Mouse (Mus musculus) ES-E14 (cell line): ENCODE measurements at regions not wholly inside any gene's neighbourhood (a gene's known extent, or its start where the extent isn't known, plus 50 kb on each side); places are given as distances from the start of the nearest gene placed in this dataset.

Experiments used
- CHD2 ChIP-seq: IDR thresholded peaks from 2 replicates; pipeline ENCODE4 v1.6.1; 2014; ENCODE audit warnings: mild to moderate bottlenecking, low read depth, low read length, inconsistent platforms
- HCFC1 ChIP-seq: IDR thresholded peaks from 2 replicates; pipeline ENCODE4 v1.6.1; 2012; ENCODE audit warnings: low read length, inconsistent platforms, borderline replicate concordance; ENCODE audit not compliant: insufficient read depth
- MAFK ChIP-seq: IDR thresholded peaks from 2 replicates; pipeline ENCODE4 v1.6.1; 2014; ENCODE audit warnings: mild to moderate bottlenecking, low read depth, low read length, inconsistent platforms; ENCODE audit not compliant: insufficient read depth

DNA sequence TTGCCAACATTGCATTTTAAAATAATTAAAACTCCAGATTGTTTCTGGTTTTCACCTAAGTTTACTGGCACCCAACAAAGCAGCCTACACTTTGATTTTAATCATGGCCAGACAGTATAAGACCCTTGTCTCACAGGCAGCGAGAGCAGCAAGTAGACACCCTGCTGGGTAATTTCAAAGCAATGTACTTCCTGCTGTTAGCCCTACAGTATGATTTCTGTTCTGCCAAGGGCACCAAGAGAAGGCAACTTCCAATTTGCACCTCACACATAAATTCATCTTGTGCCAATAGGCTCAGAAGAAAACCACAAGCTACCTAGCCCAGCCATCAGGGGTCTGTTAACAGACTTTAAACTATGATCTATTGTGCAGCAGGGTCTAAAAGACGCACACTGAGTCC, 186.7 kb upstream of the Hand2 start:
- TF ChIP-seq CHD2, result no peak
- TF ChIP-seq HCFC1, result no peak
- no peak for TF ChIP-seq MAFK
